Mouse (Mus musculus) heart, adult 2 months (tissue): ENCODE measurements around the gene Pigs. TPM values are rescaled to one million over a fixed set of nuclear protein-coding genes. Genes with fewer than 3 reads are reported as not detected.

ENCODE experiments used
- DNase-seq, 2 experiments: peaks; one replicate each; pipeline ENCODE4 v3.0.0; 2021
- H3K27ac ChIP-seq: fragments of 200-600 bp; 2 replicates; pipeline ENCODE4 v1.8.1; 2022
- H3K27me3 ChIP-seq: fragments of 200-500 bp; 2 replicates; pipeline ENCODE4 v1.6.1; 2012; ENCODE audit warnings: mild to moderate bottlenecking, low read length, inconsistent platforms, mixed read lengths; ENCODE audit not compliant: control insufficient read depth, insufficient read depth
- H3K36me3 ChIP-seq: fragments of 200-500 bp; 2 replicates; pipeline ENCODE4 v1.6.1; 2012; ENCODE audit warnings: low read length, inconsistent platforms; ENCODE audit not compliant: control insufficient read depth, insufficient read depth
- H3K4me1 ChIP-seq: fragments of 200-500 bp; 2 replicates; pipeline ENCODE4 v1.6.1; 2011; ENCODE audit warnings: low read length; ENCODE audit not compliant: control insufficient read depth, insufficient read depth
- H3K4me3 ChIP-seq: fragments of 200-600 bp; 2 replicates; pipeline ENCODE4 v1.8.1; 2022
- H3K79me2 ChIP-seq: fragments of 200-500 bp; replicated peaks from 2 replicates; pipeline ENCODE4 v1.6.1; 2012; ENCODE audit warnings: mild to moderate bottlenecking, inconsistent platforms, low read length, moderate library complexity, mixed read lengths; ENCODE audit not compliant: control insufficient read depth, insufficient read depth
- H3K9ac ChIP-seq: fragments of 200-500 bp; 2 replicates; pipeline ENCODE4 v1.6.1; 2012; ENCODE audit warnings: low read depth, mild to moderate bottlenecking, control low read depth, inconsistent platforms, low read length, mixed read lengths
- CTCF ChIP-seq: fragments of 200-600 bp; IDR thresholded peaks from 2 replicates; pipeline ENCODE4 v1.8.1; 2022; ENCODE audit warnings: antibody characterized with exemption, mild to moderate bottlenecking, moderate library complexity
- EP300 ChIP-seq: fragments of 200-500 bp; IDR thresholded peaks from 2 replicates; pipeline ENCODE4 v1.6.1; 2011; ENCODE audit warnings: low read depth, low read length, control low read depth; ENCODE audit not compliant: insufficient read depth
- POLR2A ChIP-seq: fragments of 200-500 bp; IDR thresholded peaks from 2 replicates; pipeline ENCODE4 v1.6.1; 2011; ENCODE audit warnings: mild to moderate bottlenecking, low read depth, low read length, control low read depth; ENCODE audit not compliant: insufficient read depth
- WGBS: fragments of 180-500 bp; shearing (Covaris S2); methylation state at CpG from one replicate; pipeline ENCODE4 v1.1.7; 2018; 5-methylcytosine and 5-hydroxymethylcytosine counted together
- intact Hi-C: fragments of 180-260 bp; cut with DNase I; formaldehyde crosslinking; loops from one replicate; pipeline ENCODE4 v1.15.1; 2025
- polyA plus RNA-seq: library from polyadenylated mRNA; depleted of rRNA; stranded (reverse); fragments of >200 nt; gene quantifications from 2 replicates; pipeline ENCODE4 v1.2.3, GENCODE M21; 2012
- total RNA-seq, 2 experiments: library from RNA; stranded (reverse); gene quantifications; 2 replicates each; pipeline ENCODE4 v1.2.3; 2021

The Pigs gene
- total and polyA plus RNA-seq, 3 experiments, result 20.7 to 39.7 (median 25.4) TPM

GRCm38 (mm10) chr11:78344328-78344889 lies 16.2 kb downstream of the Pigs start:
- Histone ChIP-seq H3K79me2 (no peaks in the 10 kb centered on the region), H3K4me3 (no peak overlapping the region), H3K36me3 (no peaks in the 10 kb centered on the region), H3K4me1 (peaks cover 10% of the 10 kb centered on the region), H3K9ac (no peak overlapping the region; the same call in 1 of the 2 replicates), H3K27ac (no peak overlapping the region), H3K27me3 (no peaks in the 10 kb centered on the region)
- DNase-seq, result no peak
- WGBS, result 30% methylated on average over 6 of the region's 6 CpGs
- intact Hi-C loops, result no loop called here
- TF ChIP-seq POLR2A (no peak), CTCF (no peak), EP300 (no peak)

- TF ChIP-seq CTCF, result no peak
- TF ChIP-seq EP300, result no peak
- no peak for TF ChIP-seq POLR2A
- intact Hi-C loops, result loop anchor here (5.0 kb wide), 2 partner anchors 43 to 83 kb away; partner anchors contain the start of genes 2610507B11Rik and Spag5
- WGBS, result 26% methylated on average over 8 of the region's 8 CpGs
- Histone ChIP-seq H3K27me3 (no peaks in the 10 kb centered on the region), H3K79me2 (no peaks in the 10 kb centered on the region), H3K9ac (no peak overlapping the region; the same call in 1 of the 2 replicates), H3K4me3 (no peak overlapping the region), H3K36me3 (no peaks in the 10 kb centered on the region), H3K27ac (peak overlapping the region; percentile 28), H3K4me1 (peaks cover 10% of the 10 kb centered on the region)
- DNase-seq, result peak; percentile 74 to 82
Measured at GRCm38 (mm10) chr11:78344890-78345715, 16.9 kb downstream of the Pigs start.

GRCm38 (mm10) chr11:78345801-78346200 lies 17.6 kb downstream of the Pigs start:
- no peaks in the 10 kb centered on the region for H3K79me2 ChIP-seq
- WGBS, result 58% methylated on average over 7 of the region's 7 CpGs
- H3K9ac ChIP-seq, result no peak overlapping the region
- peak in 1 of 2 experiments; percentile 50 for DNase-seq
- TF ChIP-seq CTCF (no peak), POLR2A (no peak), EP300 (no peak)
- intact Hi-C loops, result loop anchor here (5.0 kb wide), 2 partner anchors 44 to 84 kb away; partner anchors contain the start of genes 2610507B11Rik and Spag5
- peaks cover 10% of the 10 kb centered on the region for H3K4me1 ChIP-seq
- no peak overlapping the region for H3K4me3 ChIP-seq
- no peaks in the 10 kb centered on the region for H3K27me3 ChIP-seq
- no peaks in the 10 kb centered on the region for H3K36me3 ChIP-seq
- peak overlapping the region; percentile 28 for H3K27ac ChIP-seq

- Histone ChIP-seq H3K4me3 (no peak overlapping the region), H3K79me2 (no peaks in the 10 kb centered on the region), H3K4me1 (peaks cover 10% of the 10 kb centered on the region), H3K27me3 (no peaks in the 10 kb centered on the region), H3K27ac (no peak overlapping the region), H3K36me3 (no peaks in the 10 kb centered on the region), H3K9ac (no peak overlapping the region)
- intact Hi-C loops, result loop anchor here (5.0 kb wide), 2 partner anchors 44 to 84 kb away; partner anchors contain the start of genes 2610507B11Rik and Spag5
- WGBS, result 74% methylated on average over 6 of the region's 6 CpGs
- TF ChIP-seq POLR2A (no peak), CTCF (no peak), EP300 (no peak)
- DNase-seq, result no peak
Measured at GRCm38 (mm10) chr11:78346326-78347069, 18.3 kb downstream of the Pigs start.

GRCm38 (mm10) chr11:78347070-78347754 lies 19.0 kb downstream of the Pigs start:
- H3K4me1 ChIP-seq, result peaks cover 10% of the 10 kb centered on the region
- H3K4me3 ChIP-seq, result no peak overlapping the region
- no peaks in the 10 kb centered on the region for H3K36me3 ChIP-seq
- 97% methylated on average over 10 of the region's 10 CpGs for WGBS
- H3K9ac ChIP-seq, result no peak overlapping the region
- H3K27me3 ChIP-seq, result no peaks in the 10 kb centered on the region
- no peak overlapping the region for H3K27ac ChIP-seq
- peak; percentile 61 to 75 for DNase-seq
- TF ChIP-seq POLR2A, result no peak
- TF ChIP-seq CTCF, result peak; percentile 98; the same call in 1 of the 2 replicates
- intact Hi-C loops, result loop anchor here (5.0 kb wide), 2 partner anchors 45 to 85 kb away; partner anchors contain the start of genes 2610507B11Rik and Spag5
- H3K79me2 ChIP-seq, result no peaks in the 10 kb centered on the region
